Mouse (Mus musculus): ENCODE data around the gene Ablim2. TPM values are rescaled to one million over a fixed set of nuclear protein-coding genes. Genes with fewer than 3 reads are reported as not detected.

The Ablim2 gene
- polyA plus RNA-seq, 1 experiment, result 4.5 TPM

DNA sequence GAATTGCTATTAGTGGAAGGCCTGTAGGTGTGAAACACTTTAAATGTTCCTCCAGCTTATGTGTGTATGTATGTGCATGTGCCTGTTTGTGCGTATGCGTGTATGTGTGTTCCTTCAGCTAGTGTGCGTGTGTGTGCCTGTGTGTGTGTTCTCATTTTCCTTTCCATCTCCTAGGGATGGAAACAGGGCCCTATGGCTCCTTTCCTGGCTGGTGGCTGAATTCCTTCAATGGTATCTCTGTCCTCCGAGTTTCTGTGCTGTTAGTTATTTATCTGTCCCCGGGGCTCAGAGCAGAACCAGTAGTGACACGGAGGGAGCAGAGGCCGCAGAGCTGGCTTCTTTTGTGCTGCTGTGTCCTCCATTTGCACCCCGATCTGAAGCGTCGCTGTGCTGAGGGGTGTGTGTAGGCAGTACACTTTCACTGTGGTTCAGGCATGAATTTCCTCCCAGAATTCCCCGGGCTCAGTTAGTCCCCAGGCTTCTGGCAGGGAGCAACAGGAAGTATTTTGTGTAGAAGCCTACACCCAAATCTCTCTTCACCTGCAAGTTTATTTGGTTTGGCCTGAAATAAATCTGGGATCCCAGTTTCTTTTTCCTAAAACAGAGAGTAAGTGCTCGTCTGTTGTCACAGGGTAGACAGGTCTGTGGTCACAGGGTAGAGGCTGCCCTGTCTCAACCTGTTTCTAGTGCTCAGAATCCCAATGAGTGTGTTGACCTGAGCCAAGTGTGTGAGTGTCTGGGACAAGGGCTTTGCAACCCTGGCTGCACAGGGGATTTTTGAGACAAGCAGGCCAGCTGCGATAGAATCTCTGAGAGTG lies 151.2 kb downstream of the Ablim2 start:
- Histone ChIP-seq H3K27ac (ENCODE audit: control insufficient read depth, insufficient read depth, low read length) (peak overlapping the region; percentile 44; the same call in 1 of the 2 replicates), H3K4me1 (replicated peaks; ENCODE audit: control insufficient read depth, insufficient read depth, low read length) (peaks cover 10% of the 10 kb centered on the region)

DNA sequence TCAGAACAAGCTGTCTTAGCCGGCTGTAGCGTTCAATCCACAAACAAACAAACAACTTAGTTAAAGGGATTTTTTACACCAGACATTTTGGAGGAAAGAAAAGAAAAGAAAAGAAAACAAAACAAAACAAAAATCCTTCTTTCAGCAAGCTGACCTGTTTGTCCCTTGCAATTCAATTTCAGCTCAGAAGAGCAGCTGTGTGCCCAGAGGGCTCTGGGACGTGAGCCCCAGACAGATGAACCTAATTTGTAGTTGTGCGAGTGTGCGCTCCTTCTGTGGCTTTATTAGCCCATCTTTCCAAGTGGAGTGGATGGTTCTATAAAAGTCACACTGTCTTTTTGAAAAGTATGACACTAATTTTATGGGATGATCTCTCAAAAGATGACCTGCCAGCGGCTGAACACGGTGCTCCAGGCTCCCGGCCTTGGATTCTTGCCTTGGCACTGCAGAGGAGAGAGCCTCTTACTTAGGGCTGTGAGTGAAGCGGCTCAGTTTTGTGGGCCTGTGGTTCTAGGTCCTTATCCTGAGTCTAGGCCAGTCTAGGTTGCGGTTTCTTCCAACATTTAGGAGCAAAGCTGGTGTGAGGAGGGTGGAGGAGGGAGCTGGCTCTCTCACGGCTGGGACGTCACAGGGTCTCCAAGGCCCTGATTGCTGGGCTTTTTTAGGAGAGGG lies 158.1 kb downstream of the Ablim2 start:
- 96% methylated on average over 12 of the region's 12 CpGs for WGBS
- no peak for DNase-seq
- TF ChIP-seq CTCF (IDR thresholded peaks at IDR 0.05; ENCODE audit: borderline replicate concordance, control insufficient read depth, extremely low read depth, insufficient read depth, low read length, poor library complexity) (no peak), POLR2A (IDR thresholded peaks at IDR 0.05; ENCODE audit: control insufficient read depth, extremely low read depth, insufficient read depth, low read length, poor library complexity) (no peak)
- no peak overlapping the region for H3K4me3 ChIP-seq (ENCODE audit: control insufficient read depth, insufficient read depth, low read length)
- no peaks in the 10 kb centered on the region for H3K4me1 ChIP-seq (replicated peaks; ENCODE audit: control insufficient read depth, insufficient read depth, low read length)
- no peaks in the 10 kb centered on the region for H3K36me3 ChIP-seq (ENCODE audit: control insufficient read depth, insufficient read depth, low read length)
- H3K27ac ChIP-seq (ENCODE audit: control insufficient read depth, insufficient read depth, low read length), result no peak overlapping the region
- no peaks in the 10 kb centered on the region for H3K27me3 ChIP-seq (ENCODE audit: control insufficient read depth, insufficient read depth, low read length)

More for the DNA sequence above, 151.2 kb downstream of the Ablim2 start:
- TF ChIP-seq CTCF (IDR thresholded peaks at IDR 0.05; ENCODE audit: borderline replicate concordance, control insufficient read depth, extremely low read depth, insufficient read depth, low read length, poor library complexity) (no peak), POLR2A (IDR thresholded peaks at IDR 0.05; ENCODE audit: control insufficient read depth, extremely low read depth, insufficient read depth, low read length, poor library complexity) (no peak)
- H3K27me3 ChIP-seq (ENCODE audit: control insufficient read depth, insufficient read depth, low read length), result no peaks in the 10 kb centered on the region
- no peak overlapping the region for H3K4me3 ChIP-seq (ENCODE audit: control insufficient read depth, insufficient read depth, low read length)
- peak; percentile 33 for DNase-seq
- H3K36me3 ChIP-seq (ENCODE audit: control insufficient read depth, insufficient read depth, low read length), result no peaks in the 10 kb centered on the region
- WGBS, result 60% methylated on average over 13 of the region's 13 CpGs

GRCm38 (mm10) chr5:35916666-35917065 lies 159.0 kb downstream of the Ablim2 start:
- Histone ChIP-seq H3K27ac (ENCODE audit: control insufficient read depth, insufficient read depth, low read length) (no peak overlapping the region), H3K27me3 (ENCODE audit: control insufficient read depth, insufficient read depth, low read length) (no peaks in the 10 kb centered on the region), H3K4me1 (replicated peaks; ENCODE audit: control insufficient read depth, insufficient read depth, low read length) (no peaks in the 10 kb centered on the region), H3K4me3 (ENCODE audit: control insufficient read depth, insufficient read depth, low read length) (no peak overlapping the region), H3K36me3 (ENCODE audit: control insufficient read depth, insufficient read depth, low read length) (no peaks in the 10 kb centered on the region)
- no peak for TF ChIP-seq CTCF (IDR thresholded peaks at IDR 0.05; ENCODE audit: borderline replicate concordance, control insufficient read depth, extremely low read depth, insufficient read depth, low read length, poor library complexity)
- TF ChIP-seq POLR2A (IDR thresholded peaks at IDR 0.05; ENCODE audit: control insufficient read depth, extremely low read depth, insufficient read depth, low read length, poor library complexity), result no peak
- no peak for DNase-seq
- 95% methylated on average over 5 of the region's 5 CpGs for WGBS

- no peak overlapping the region for H3K27ac ChIP-seq (ENCODE audit: control insufficient read depth, insufficient read depth, low read length)
- 90% methylated on average over 8 of the region's 8 CpGs for WGBS
- TF ChIP-seq POLR2A (IDR thresholded peaks at IDR 0.05; ENCODE audit: control insufficient read depth, extremely low read depth, insufficient read depth, low read length, poor library complexity), result no peak
- TF ChIP-seq CTCF (IDR thresholded peaks at IDR 0.05; ENCODE audit: borderline replicate concordance, control insufficient read depth, extremely low read depth, insufficient read depth, low read length, poor library complexity), result no peak
- H3K36me3 ChIP-seq (ENCODE audit: control insufficient read depth, insufficient read depth, low read length), result no peaks in the 10 kb centered on the region
- no peaks in the 10 kb centered on the region for H3K4me1 ChIP-seq (replicated peaks; ENCODE audit: control insufficient read depth, insufficient read depth, low read length)
- H3K27me3 ChIP-seq (ENCODE audit: control insufficient read depth, insufficient read depth, low read length), result no peaks in the 10 kb centered on the region
- no peak overlapping the region for H3K4me3 ChIP-seq (ENCODE audit: control insufficient read depth, insufficient read depth, low read length)
- no peak for DNase-seq
Observed at GRCm38 (mm10) chr5:35918387-35918786, 160.7 kb downstream of the Ablim2 start.

DNA sequence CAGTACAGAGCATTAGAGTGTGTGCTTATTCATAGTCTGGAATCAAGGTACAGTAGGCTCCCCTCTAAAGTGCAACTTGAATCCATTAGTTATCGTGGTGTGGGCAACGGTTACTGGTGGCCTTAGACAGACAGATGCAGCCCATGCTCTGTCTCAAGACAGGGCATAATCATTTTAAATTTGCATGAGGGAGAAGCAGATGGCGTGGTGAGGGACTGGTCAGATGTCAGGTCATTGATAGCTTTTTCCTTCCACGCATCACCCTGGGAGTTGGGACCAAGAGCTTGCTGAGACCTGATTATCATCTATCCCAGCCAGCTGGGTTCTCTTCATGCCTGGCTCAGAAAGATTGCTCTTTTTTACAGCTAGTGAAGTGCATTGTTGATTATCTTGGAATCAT lies 162.4 kb downstream of the Ablim2 start:
- TF ChIP-seq CTCF (IDR thresholded peaks at IDR 0.05; ENCODE audit: borderline replicate concordance, control insufficient read depth, extremely low read depth, insufficient read depth, low read length, poor library complexity), result no peak
- TF ChIP-seq POLR2A (IDR thresholded peaks at IDR 0.05; ENCODE audit: control insufficient read depth, extremely low read depth, insufficient read depth, low read length, poor library complexity), result no peak

GRCm38 (mm10) chr5:35920557-35920956 lies 162.9 kb downstream of the Ablim2 start:
- no peak overlapping the region for H3K4me3 ChIP-seq (ENCODE audit: control insufficient read depth, insufficient read depth, low read length)
- no peaks in the 10 kb centered on the region for H3K36me3 ChIP-seq (ENCODE audit: control insufficient read depth, insufficient read depth, low read length)
- no peaks in the 10 kb centered on the region for H3K4me1 ChIP-seq (replicated peaks; ENCODE audit: control insufficient read depth, insufficient read depth, low read length)
- TF ChIP-seq CTCF (IDR thresholded peaks at IDR 0.05; ENCODE audit: borderline replicate concordance, control insufficient read depth, extremely low read depth, insufficient read depth, low read length, poor library complexity) (no peak), POLR2A (IDR thresholded peaks at IDR 0.05; ENCODE audit: control insufficient read depth, extremely low read depth, insufficient read depth, low read length, poor library complexity) (no peak)
- no peak overlapping the region for H3K27ac ChIP-seq (ENCODE audit: control insufficient read depth, insufficient read depth, low read length)
- no peak for DNase-seq
- H3K27me3 ChIP-seq (ENCODE audit: control insufficient read depth, insufficient read depth, low read length), result no peaks in the 10 kb centered on the region

More for the DNA sequence above, 162.4 kb downstream of the Ablim2 start:
- WGBS, result 90% methylated on average over 4 of the region's 4 CpGs
- no peaks in the 10 kb centered on the region for H3K4me1 ChIP-seq (replicated peaks; ENCODE audit: control insufficient read depth, insufficient read depth, low read length)
- no peak overlapping the region for H3K27ac ChIP-seq (ENCODE audit: control insufficient read depth, insufficient read depth, low read length)
- H3K27me3 ChIP-seq (ENCODE audit: control insufficient read depth, insufficient read depth, low read length), result no peaks in the 10 kb centered on the region
- DNase-seq, result no peak
- H3K36me3 ChIP-seq (ENCODE audit: control insufficient read depth, insufficient read depth, low read length), result no peaks in the 10 kb centered on the region
- H3K4me3 ChIP-seq (ENCODE audit: control insufficient read depth, insufficient read depth, low read length), result no peak overlapping the region
